Mouse (Mus musculus): ENCODE measurements around the gene Mtm1. TPM values are rescaled to one million over a fixed set of nuclear protein-coding genes. Genes with fewer than 3 reads are reported as not detected.

The Mtm1 gene
- polyA plus RNA-seq, 1 experiment from 2014 or later, result 3.2 TPM

DNA sequence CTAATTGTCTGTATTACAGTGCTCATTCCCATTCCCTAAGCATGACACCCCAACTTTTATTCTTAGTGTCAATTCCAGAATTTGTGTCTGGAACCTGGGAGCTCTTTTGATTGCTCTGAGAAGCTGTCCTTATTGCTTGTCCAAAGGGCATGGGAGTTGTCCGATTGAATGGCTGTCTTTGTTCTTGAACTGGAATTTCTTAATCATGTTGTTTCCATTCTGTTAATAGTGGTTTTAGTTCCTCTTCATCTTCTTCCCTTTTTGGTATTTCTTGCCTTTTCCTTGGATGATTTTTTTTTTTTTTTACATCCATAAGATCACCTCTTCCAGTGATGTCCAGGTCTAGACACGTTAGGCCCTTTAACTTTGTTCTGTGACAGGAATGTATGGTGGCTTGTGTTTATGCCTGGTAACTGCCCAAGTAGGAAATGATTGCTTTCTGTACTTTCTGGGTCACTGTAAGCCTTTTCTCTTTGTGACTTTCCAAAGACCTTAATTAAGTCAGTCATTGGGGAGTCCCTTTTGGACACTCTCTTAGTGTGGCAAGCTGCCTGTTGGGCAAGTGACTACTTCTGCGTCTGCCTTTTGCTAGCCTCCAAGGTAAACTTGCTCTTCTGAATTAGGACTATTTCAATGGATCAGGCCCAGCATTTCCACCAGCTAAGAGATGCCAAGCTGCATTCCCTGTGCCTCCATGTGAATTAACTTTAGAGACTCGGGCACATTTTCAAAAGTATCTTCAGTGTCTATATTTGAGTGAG lies 12.3 kb downstream of the Mtm1 start:
- Histone ChIP-seq H3K4me3 (no peak overlapping the region), H3K27ac (no peak overlapping the region), H3K36me3 (no peaks in the 10 kb centered on the region), H3K27me3 (ENCODE audit: insufficient read depth, poor library complexity, severe bottlenecking) (no peaks in the 10 kb centered on the region), H3K9me3 (no peaks in the 10 kb centered on the region), H3K4me1 (replicated peaks) (no peaks in the 10 kb centered on the region)
- no peak for DNase-seq (ENCODE audit: low spot score)
- WGBS, result 91% methylated on average over 4 of the region's 4 CpGs

DNA sequence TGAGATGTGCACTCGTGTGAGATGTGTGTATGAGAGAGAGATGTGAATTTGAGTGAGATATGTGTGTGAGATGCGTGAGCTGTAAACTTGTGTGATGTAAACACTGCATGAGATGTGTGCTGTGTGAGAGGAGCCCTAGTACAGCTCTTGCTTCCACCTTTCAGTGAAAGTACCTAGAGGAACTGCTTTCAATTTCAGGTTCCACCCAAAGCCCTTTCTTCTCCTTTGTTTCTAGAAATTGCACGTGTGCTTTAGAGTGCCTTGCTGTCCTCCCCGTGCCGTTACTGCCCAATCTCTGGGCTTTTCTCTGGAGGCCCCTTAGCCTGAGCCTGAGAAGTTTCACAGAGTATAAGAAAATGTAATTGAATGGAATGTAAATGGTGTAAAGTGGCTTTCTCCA lies 16.3 kb downstream of the Mtm1 start:
- Histone ChIP-seq H3K4me3 (no peak overlapping the region), H3K27me3 (ENCODE audit: insufficient read depth, poor library complexity, severe bottlenecking) (no peaks in the 10 kb centered on the region), H3K9me3 (no peaks in the 10 kb centered on the region), H3K36me3 (no peaks in the 10 kb centered on the region), H3K27ac (no peak overlapping the region), H3K4me1 (replicated peaks) (no peaks in the 10 kb centered on the region)
- DNase-seq (ENCODE audit: low spot score), result no peak
- 75% methylated on average over 5 of the region's 5 CpGs for WGBS

GRCm38 (mm10) chrX:71228200-71228599 lies 17.6 kb downstream of the Mtm1 start:
- WGBS, result 69% methylated on average over 3 of the region's 3 CpGs
- Histone ChIP-seq H3K4me3 (no peak overlapping the region), H3K36me3 (no peaks in the 10 kb centered on the region), H3K27me3 (ENCODE audit: insufficient read depth, poor library complexity, severe bottlenecking) (no peaks in the 10 kb centered on the region), H3K27ac (no peak overlapping the region), H3K4me1 (replicated peaks) (no peaks in the 10 kb centered on the region), H3K9me3 (no peaks in the 10 kb centered on the region)
- no peak for DNase-seq (ENCODE audit: low spot score)

DNA sequence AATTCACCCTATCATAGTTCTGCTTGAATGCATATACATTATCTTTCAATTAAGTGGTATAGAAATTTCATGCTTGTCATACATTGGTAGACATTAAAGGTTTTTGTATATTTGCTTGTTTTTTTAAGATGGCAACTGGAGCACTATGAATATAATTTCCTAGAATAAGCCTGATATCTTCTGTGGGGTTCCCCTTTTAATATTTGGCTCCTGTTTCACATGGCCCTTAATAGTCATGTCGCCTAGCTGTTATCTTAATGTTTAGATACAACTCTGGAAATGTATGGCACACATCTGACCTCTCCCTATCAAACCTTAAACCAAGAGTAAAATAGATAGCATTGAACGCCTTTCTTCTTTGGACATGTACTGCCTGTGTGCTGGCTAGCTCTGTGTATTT lies 20.3 kb downstream of the Mtm1 start:
- Histone ChIP-seq H3K36me3 (no peaks in the 10 kb centered on the region), H3K27ac (no peak overlapping the region)

DNA sequence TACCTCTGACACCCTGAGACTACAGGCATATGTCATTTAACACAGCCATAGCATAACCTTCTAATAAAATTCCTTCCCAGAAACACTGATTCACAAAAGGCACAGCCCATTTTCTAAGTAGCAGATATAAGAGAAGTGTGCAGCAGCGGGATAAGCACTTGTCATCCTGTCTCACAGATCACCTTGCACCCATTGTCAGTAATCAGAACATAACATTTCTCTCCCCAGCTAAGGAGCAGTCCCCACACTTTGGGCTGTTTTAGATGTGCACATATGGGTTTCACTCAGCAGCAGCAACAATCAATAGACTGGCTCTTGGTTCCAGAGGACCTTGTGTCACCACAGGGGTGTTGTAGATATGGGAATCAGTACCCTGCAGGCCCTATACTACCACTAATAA lies 45.9 kb downstream of the Mtm1 start:
- Histone ChIP-seq H3K9me3 (no peaks in the 10 kb centered on the region), H3K4me1 (replicated peaks) (no peaks in the 10 kb centered on the region), H3K4me3 (no peak overlapping the region), H3K27me3 (ENCODE audit: insufficient read depth, poor library complexity, severe bottlenecking) (no peaks in the 10 kb centered on the region), H3K36me3 (no peaks in the 10 kb centered on the region), H3K27ac (no peak overlapping the region)
- WGBS, result 86% methylated on average over 1 of the region's 1 CpGs
- DNase-seq (ENCODE audit: low spot score), result no peak

More for the DNA sequence above, 20.3 kb downstream of the Mtm1 start:
- DNase-seq (ENCODE audit: low spot score), result no peak
- Histone ChIP-seq H3K9me3 (no peaks in the 10 kb centered on the region), H3K27me3 (ENCODE audit: insufficient read depth, poor library complexity, severe bottlenecking) (no peaks in the 10 kb centered on the region), H3K4me1 (replicated peaks) (no peaks in the 10 kb centered on the region), H3K4me3 (no peak overlapping the region)
- 93% methylated on average over 2 of the region's 2 CpGs for WGBS

DNA sequence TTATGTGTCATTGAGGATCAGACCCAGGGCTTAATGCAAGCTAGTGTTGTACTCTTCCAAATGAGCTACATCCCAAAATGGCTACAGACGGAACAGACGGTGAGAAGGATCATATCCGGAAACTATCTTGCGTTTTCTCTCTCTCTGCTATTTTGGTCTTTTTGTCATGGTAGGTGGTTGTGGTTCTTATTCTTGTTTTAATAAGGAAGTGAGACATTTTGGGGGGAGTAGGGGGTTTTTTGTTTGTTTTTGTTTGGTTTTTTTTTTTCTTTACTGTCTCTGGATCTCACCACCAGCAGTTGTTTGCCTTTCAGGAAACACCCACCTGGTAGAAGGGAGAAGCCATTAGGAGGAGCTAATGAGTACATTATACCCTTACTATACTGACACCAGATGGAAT lies 50.3 kb downstream of the Mtm1 start:
- WGBS, result 93% methylated on average over 4 of the region's 4 CpGs

DNA sequence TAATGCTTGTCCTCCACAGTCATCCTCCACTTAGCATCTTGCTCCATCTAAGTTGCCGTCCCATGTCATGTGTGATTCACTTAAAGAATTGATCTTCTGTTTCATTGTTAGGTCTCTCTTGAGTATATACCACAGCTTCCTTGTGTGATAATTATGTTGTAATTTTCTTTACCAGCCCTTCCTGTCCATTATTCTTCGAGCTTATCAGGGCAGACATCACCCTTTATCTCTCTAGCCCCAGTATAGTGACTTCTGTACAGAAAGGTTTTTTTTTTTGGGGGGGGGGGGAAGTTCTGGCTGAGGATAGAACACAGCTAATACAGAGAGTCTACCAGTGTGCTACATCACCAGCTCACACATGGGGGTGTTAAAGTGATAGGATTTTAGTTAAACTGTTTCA lies 53.7 kb downstream of the Mtm1 start:
- H3K27ac ChIP-seq, result no peak overlapping the region
- H3K27me3 ChIP-seq (ENCODE audit: insufficient read depth, poor library complexity, severe bottlenecking), result no peaks in the 10 kb centered on the region
- H3K4me3 ChIP-seq, result no peak overlapping the region
- no peaks in the 10 kb centered on the region for H3K4me1 ChIP-seq (replicated peaks)
- 84% methylated on average over 2 of the region's 2 CpGs for WGBS
- H3K36me3 ChIP-seq, result no peaks in the 10 kb centered on the region
- no peak for DNase-seq (ENCODE audit: low spot score)
- no peaks in the 10 kb centered on the region for H3K9me3 ChIP-seq

More for the DNA sequence above, 50.3 kb downstream of the Mtm1 start:
- no peaks in the 10 kb centered on the region for H3K4me1 ChIP-seq (replicated peaks)
- no peaks in the 10 kb centered on the region for H3K36me3 ChIP-seq
- no peak overlapping the region for H3K27ac ChIP-seq
- no peaks in the 10 kb centered on the region for H3K9me3 ChIP-seq
- no peak for DNase-seq (ENCODE audit: low spot score)
- no peaks in the 10 kb centered on the region for H3K27me3 ChIP-seq (ENCODE audit: insufficient read depth, poor library complexity, severe bottlenecking)
- no peak overlapping the region for H3K4me3 ChIP-seq

GRCm38 (mm10) chrX:71268972-71269371 lies 58.4 kb downstream of the Mtm1 start:
- H3K36me3 ChIP-seq, result no peaks in the 10 kb centered on the region
- no peak for DNase-seq (ENCODE audit: low spot score)
- H3K27me3 ChIP-seq (ENCODE audit: insufficient read depth, poor library complexity, severe bottlenecking), result no peaks in the 10 kb centered on the region

GRCm38 (mm10) chrX:71274150-71274549 lies 63.6 kb downstream of the Mtm1 start:
- Histone ChIP-seq H3K27me3 (ENCODE audit: insufficient read depth, poor library complexity, severe bottlenecking) (no peaks in the 10 kb centered on the region), H3K27ac (no peak overlapping the region), H3K4me1 (replicated peaks) (no peaks in the 10 kb centered on the region), H3K36me3 (no peaks in the 10 kb centered on the region), H3K4me3 (no peak overlapping the region), H3K9me3 (no peaks in the 10 kb centered on the region)
- WGBS, result 93% methylated on average over 3 of the region's 3 CpGs
- DNase-seq (ENCODE audit: low spot score), result no peak

More at GRCm38 (mm10) chrX:71268972-71269371, 58.4 kb downstream of the Mtm1 start:
- Histone ChIP-seq H3K4me1 (replicated peaks) (no peaks in the 10 kb centered on the region), H3K9me3 (no peaks in the 10 kb centered on the region), H3K27ac (no peak overlapping the region), H3K4me3 (no peak overlapping the region)
- 88% methylated on average over 1 of the region's 1 CpGs for WGBS

DNA sequence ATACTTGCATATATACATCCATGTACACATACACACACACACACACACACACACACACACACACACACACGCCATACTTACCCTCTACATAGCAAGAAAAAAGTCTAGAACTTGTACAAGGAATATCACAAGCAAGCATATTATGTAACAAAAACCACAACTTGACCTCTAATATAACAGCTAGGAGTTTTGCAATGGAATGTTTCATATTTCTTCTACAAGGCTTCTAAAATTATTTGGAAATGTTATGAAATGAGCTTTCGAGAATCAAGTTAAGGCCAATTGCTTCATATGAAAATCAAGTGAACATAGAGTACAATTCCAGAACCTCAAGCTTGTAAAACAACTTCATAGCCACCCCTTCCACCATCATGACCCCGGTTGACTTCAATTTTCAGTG lies 74.9 kb downstream of the Mtm1 start:
- no peak overlapping the region for H3K27ac ChIP-seq
- WGBS, result 81% methylated on average over 3 of the region's 3 CpGs
- no peaks in the 10 kb centered on the region for H3K27me3 ChIP-seq (ENCODE audit: insufficient read depth, poor library complexity, severe bottlenecking)

DNA sequence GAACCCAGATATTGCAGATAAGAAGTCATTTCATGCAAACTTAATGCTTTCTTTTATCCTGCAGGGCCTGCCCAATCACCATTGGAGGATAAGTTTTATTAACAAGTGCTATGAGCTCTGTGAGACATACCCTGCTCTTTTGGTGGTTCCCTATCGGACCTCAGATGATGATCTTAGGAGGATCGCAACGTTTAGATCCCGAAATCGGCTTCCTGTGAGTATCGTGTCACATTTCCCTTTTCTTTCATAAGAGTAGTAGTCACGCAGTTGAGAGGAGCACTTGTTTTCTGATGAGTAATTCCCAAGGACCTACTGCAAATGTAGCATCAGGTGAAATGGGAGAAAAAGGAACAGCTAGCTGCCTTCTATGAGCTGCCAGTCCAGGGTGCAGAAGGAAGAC lies 76.5 kb downstream of the Mtm1 start:
- Histone ChIP-seq H3K4me1 (replicated peaks) (no peaks in the 10 kb centered on the region), H3K9me3 (no peaks in the 10 kb centered on the region), H3K36me3 (no peaks in the 10 kb centered on the region), H3K27ac (no peak overlapping the region), H3K4me3 (no peak overlapping the region), H3K27me3 (ENCODE audit: insufficient read depth, poor library complexity, severe bottlenecking) (no peaks in the 10 kb centered on the region)
- DNase-seq (ENCODE audit: low spot score), result no peak
- WGBS, result 92% methylated on average over 7 of the region's 7 CpGs

More for the DNA sequence above, 74.9 kb downstream of the Mtm1 start:
- Histone ChIP-seq H3K4me3 (no peak overlapping the region), H3K36me3 (no peaks in the 10 kb centered on the region), H3K9me3 (no peaks in the 10 kb centered on the region), H3K4me1 (replicated peaks) (no peaks in the 10 kb centered on the region)
- no peak for DNase-seq (ENCODE audit: low spot score)

- no peak for DNase-seq (ENCODE audit: low spot score)
- WGBS, result 72% methylated on average over 2 of the region's 2 CpGs
- H3K36me3 ChIP-seq, result no peaks in the 10 kb centered on the region
- 0 out of 2 replicates have a peak, but pooled peaks cover 3% of the 10 kb centered on the region for H3K27me3 ChIP-seq (ENCODE audit: insufficient read depth, poor library complexity, severe bottlenecking)
- H3K27ac ChIP-seq, result no peak overlapping the region
- no peak overlapping the region for H3K4me3 ChIP-seq
- H3K4me1 ChIP-seq (replicated peaks), result no peaks in the 10 kb centered on the region
- no peaks in the 10 kb centered on the region for H3K9me3 ChIP-seq
Observed at GRCm38 (mm10) chrX:71294191-71294590, 83.6 kb downstream of the Mtm1 start.

GRCm38 (mm10) chrX:71296005-71296404 lies 85.4 kb downstream of the Mtm1 start:
- Histone ChIP-seq H3K4me3 (no peak overlapping the region), H3K9me3 (no peaks in the 10 kb centered on the region), H3K36me3 (no peaks in the 10 kb centered on the region), H3K27me3 (ENCODE audit: insufficient read depth, poor library complexity, severe bottlenecking) (0 out of 2 replicates have a peak, but pooled peaks cover 3% of the 10 kb centered on the region), H3K4me1 (replicated peaks) (no peaks in the 10 kb centered on the region), H3K27ac (no peak overlapping the region)
- WGBS, result 92% methylated on average over 2 of the region's 2 CpGs
- DNase-seq (ENCODE audit: low spot score), result no peak

GRCm38 (mm10) chrX:71302148-71302547 lies 91.6 kb downstream of the Mtm1 start:
- DNase-seq (ENCODE audit: low spot score), result no peak
- no peaks in the 10 kb centered on the region for H3K27me3 ChIP-seq (ENCODE audit: insufficient read depth, poor library complexity, severe bottlenecking)
- H3K4me3 ChIP-seq, result no peak overlapping the region
- no peaks in the 10 kb centered on the region for H3K36me3 ChIP-seq
- no peaks in the 10 kb centered on the region for H3K4me1 ChIP-seq (replicated peaks)
- 93% methylated on average over 5 of the region's 5 CpGs for WGBS
- H3K27ac ChIP-seq, result no peak overlapping the region
- H3K9me3 ChIP-seq, result no peaks in the 10 kb centered on the region

Measured in hindbrain, embryonic 10.5 days (tissue).